Mouse (Mus musculus): ENCODE results near the gene Fam114a2.

Fam114a2 gene

GRCm38 (mm10) chr11:57519304-57519703 is 887 bp upstream of the Fam114a2 start:
- DNase-seq (ENCODE audit: low read depth) = no peak

GRCm38 (mm10) chr11:57518751-57519148 is 333 bp upstream of the Fam114a2 start:
- no peak for DNase-seq (ENCODE audit: low read depth)

GRCm38 (mm10) chr11:57516946-57517441 is 1.4 kb downstream of the Fam114a2 start:
- DNase-seq (ENCODE audit: low read depth) = peak; percentile 56

- no peak for DNase-seq (ENCODE audit: low read depth)
These were observed 3.2 kb downstream of the Fam114a2 start for GRCm38 (mm10) chr11:57515218-57515617.

- DNase-seq (ENCODE audit: low read depth) = no peak
These were observed 11.5 kb downstream of the Fam114a2 start for GRCm38 (mm10) chr11:57506899-57507298.

- DNase-seq (ENCODE audit: low read depth) = no peak
These were observed 15.3 kb downstream of the Fam114a2 start for GRCm38 (mm10) chr11:57503155-57503554.

- no peak for DNase-seq (ENCODE audit: low read depth)
These were observed 20.2 kb downstream of the Fam114a2 start for GRCm38 (mm10) chr11:57498215-57498614.

- no peak for DNase-seq (ENCODE audit: low read depth)
These were observed 20.7 kb downstream of the Fam114a2 start for GRCm38 (mm10) chr11:57497701-57498100.

GRCm38 (mm10) chr11:57496462-57497039 is 21.9 kb downstream of the Fam114a2 start:
- no peak for DNase-seq (ENCODE audit: low read depth)

- no peak for DNase-seq (ENCODE audit: low read depth)
These were observed 30.0 kb downstream of the Fam114a2 start for GRCm38 (mm10) chr11:57488436-57488835.

GRCm38 (mm10) chr11:57478077-57478476 is 40.3 kb downstream of the Fam114a2 start:
- DNase-seq (ENCODE audit: low read depth) = no peak

GRCm38 (mm10) chr11:57475119-57475518 is 43.3 kb downstream of the Fam114a2 start:
- DNase-seq (ENCODE audit: low read depth) = peak; percentile 59

GRCm38 (mm10) chr11:57474296-57474941 is 44.0 kb downstream of the Fam114a2 start:
- no peak for DNase-seq (ENCODE audit: low read depth)

GRCm38 (mm10) chr11:57470979-57471378 is 47.4 kb downstream of the Fam114a2 start:
- DNase-seq (ENCODE audit: low read depth) = no peak

- DNase-seq (ENCODE audit: low read depth) = peak; percentile 53
These were observed 48.4 kb downstream of the Fam114a2 start for GRCm38 (mm10) chr11:57470056-57470455.

- no peak for DNase-seq (ENCODE audit: low read depth)
These were observed 49.7 kb downstream of the Fam114a2 start for GRCm38 (mm10) chr11:57468706-57469105.

- DNase-seq (ENCODE audit: low read depth) = peak; percentile 64
These were observed 51.0 kb downstream of the Fam114a2 start for GRCm38 (mm10) chr11:57467159-57468110.

- no peak for DNase-seq (ENCODE audit: low read depth)
These were observed 52.6 kb downstream of the Fam114a2 start for GRCm38 (mm10) chr11:57465844-57466243.

GRCm38 (mm10) chr11:57465025-57465424 is 53.4 kb downstream of the Fam114a2 start:
- DNase-seq (ENCODE audit: low read depth) = peak; percentile 37

GRCm38 (mm10) chr11:57459759-57460158 is 58.7 kb downstream of the Fam114a2 start:
- DNase-seq (ENCODE audit: low read depth) = peak; percentile 45

GRCm38 (mm10) chr11:57454421-57454820 is 64.0 kb downstream of the Fam114a2 start:
- DNase-seq (ENCODE audit: low read depth) = no peak

GRCm38 (mm10) chr11:57445237-57445962 is 73.0 kb downstream of the Fam114a2 start:
- peak; percentile 94 for DNase-seq (ENCODE audit: low read depth)
